Mouse (Mus musculus): ENCODE data around the gene F830045P16Rik. TPM values are rescaled to one million over a fixed set of nuclear protein-coding genes. Genes with fewer than 3 reads are reported as not detected.

Gene F830045P16Rik
- polyA plus RNA-seq, 1 experiment: not detected

DNA sequence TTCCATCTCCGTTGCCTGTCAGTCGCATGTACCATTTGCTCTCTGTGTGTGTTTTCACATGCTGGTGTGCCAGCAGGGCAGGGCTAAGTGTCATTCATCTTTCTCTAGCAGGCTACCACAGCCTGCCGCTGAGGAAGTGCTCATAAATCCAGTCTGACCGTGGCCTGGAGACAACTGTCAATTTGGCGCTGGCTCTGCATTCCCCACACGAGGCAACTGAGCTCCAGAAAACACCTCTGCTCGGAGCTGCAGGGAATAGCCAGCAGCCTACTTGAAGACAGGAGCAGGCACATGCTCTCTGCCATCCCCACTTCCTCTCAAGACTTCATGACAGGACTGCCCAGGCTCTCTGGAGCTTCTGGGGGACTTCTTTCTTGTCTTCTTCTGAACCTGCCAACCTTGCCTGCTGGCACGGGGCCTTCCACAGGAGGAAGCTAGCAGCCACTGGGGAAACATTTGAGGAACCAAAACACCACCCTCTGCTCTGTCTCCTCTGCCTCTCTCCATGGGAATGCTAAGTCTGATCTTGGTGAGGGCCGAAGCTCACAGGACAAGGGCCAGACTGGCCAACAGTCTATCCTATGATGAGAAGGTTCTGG, 13.2 kb upstream of the F830045P16Rik start:
- no peak overlapping the region for H3K4me3 ChIP-seq (replicated peaks; ENCODE audit: extremely low read depth, low read depth, low read length)
- no peak for DNase-seq
- H3K4me1 ChIP-seq (ENCODE audit: control insufficient read depth, insufficient read depth, low read length): no peaks in the 10 kb centered on the region
- TF ChIP-seq POLR2A (IDR thresholded peaks at IDR 0.05; ENCODE audit: borderline replicate concordance, extremely low read depth, low read depth, low read length): no peak
- no peak for TF ChIP-seq CTCF (IDR thresholded peaks at IDR 0.05; ENCODE audit: insufficient read depth, low read length)
- WGBS: 34% methylated on average over 9 of the region's 9 CpGs

DNA sequence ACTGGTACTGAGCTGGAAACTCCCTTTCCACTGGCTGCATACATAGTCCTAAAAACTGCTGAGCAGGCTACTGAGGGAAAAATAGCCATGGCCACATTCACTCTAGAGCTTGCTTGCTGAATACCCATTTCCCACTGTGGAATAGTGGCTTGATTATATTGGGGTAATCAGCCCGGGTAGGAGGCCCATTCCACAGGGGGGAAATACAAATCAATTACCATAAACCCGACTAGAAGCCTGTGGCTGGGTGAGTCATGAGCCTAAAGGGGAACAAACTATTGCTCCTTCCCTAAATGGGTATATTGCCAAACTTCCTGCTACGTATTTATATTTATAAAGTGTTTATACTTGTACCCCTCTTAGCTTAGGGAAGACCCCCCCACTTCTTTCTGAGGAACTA, 10.4 kb upstream of the F830045P16Rik start:
- WGBS: 38% methylated on average over 3 of the region's 3 CpGs
- Histone ChIP-seq H3K4me1 (ENCODE audit: control insufficient read depth, insufficient read depth, low read length) (no peaks in the 10 kb centered on the region), H3K4me3 (replicated peaks; ENCODE audit: extremely low read depth, low read depth, low read length) (no peak overlapping the region)
- no peak for TF ChIP-seq CTCF (IDR thresholded peaks at IDR 0.05; ENCODE audit: insufficient read depth, low read length)
- no peak for TF ChIP-seq POLR2A (IDR thresholded peaks at IDR 0.05; ENCODE audit: borderline replicate concordance, extremely low read depth, low read depth, low read length)
- DNase-seq: no peak

DNA sequence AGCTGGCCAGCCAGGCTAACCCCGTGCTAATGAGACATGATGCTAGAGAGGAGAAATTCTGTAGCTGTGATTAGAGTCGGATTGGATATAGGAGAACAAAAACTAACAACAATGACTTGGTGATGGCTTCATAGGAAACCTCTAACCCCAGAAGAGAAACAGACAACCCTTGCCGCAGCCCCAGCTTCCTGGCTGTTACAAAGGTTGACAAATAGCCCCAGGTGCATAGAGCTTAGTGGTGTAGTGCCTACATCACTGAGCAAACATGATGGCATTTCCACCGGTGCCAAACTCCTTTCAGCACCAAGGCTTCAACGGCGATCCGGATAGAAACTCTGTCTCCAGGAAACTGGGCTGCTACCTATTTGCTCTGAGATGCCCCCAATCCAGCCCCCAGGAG, 9.2 kb upstream of the F830045P16Rik start:
- TF ChIP-seq CTCF (IDR thresholded peaks at IDR 0.05; ENCODE audit: insufficient read depth, low read length) (no peak), POLR2A (IDR thresholded peaks at IDR 0.05; ENCODE audit: borderline replicate concordance, extremely low read depth, low read depth, low read length) (no peak)
- 62% methylated on average over 7 of the region's 7 CpGs for WGBS
- no peak overlapping the region for H3K4me3 ChIP-seq (replicated peaks; ENCODE audit: extremely low read depth, low read depth, low read length)
- no peaks in the 10 kb centered on the region for H3K4me1 ChIP-seq (ENCODE audit: control insufficient read depth, insufficient read depth, low read length)
- no peak for DNase-seq

DNA sequence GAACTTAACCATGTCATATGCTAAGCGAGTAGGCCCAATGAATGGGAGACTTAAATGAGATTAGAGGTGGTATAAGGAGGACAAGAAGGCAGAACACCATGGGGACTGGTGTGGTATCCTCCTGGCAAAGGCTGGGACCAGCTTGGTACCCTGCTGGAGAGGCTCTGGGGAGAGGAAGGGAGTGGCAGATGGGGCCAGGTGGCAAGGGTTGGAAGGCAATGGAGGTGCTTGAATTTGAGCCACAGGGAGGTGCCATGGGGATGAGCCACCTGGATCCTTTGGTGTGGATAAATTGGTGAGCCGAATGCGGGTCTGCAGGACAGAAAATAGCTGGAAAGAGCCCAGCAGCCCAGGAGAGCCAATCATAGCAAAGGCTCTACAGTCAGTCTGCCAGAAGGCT, 8.5 kb upstream of the F830045P16Rik start:
- Histone ChIP-seq H3K4me3 (replicated peaks; ENCODE audit: extremely low read depth, low read depth, low read length) (no peak overlapping the region), H3K4me1 (ENCODE audit: control insufficient read depth, insufficient read depth, low read length) (no peaks in the 10 kb centered on the region)
- TF ChIP-seq POLR2A (IDR thresholded peaks at IDR 0.05; ENCODE audit: borderline replicate concordance, extremely low read depth, low read depth, low read length): no peak
- TF ChIP-seq CTCF (IDR thresholded peaks at IDR 0.05; ENCODE audit: insufficient read depth, low read length): no peak
- 66% methylated on average over 3 of the region's 3 CpGs for WGBS
- no peak for DNase-seq

DNA sequence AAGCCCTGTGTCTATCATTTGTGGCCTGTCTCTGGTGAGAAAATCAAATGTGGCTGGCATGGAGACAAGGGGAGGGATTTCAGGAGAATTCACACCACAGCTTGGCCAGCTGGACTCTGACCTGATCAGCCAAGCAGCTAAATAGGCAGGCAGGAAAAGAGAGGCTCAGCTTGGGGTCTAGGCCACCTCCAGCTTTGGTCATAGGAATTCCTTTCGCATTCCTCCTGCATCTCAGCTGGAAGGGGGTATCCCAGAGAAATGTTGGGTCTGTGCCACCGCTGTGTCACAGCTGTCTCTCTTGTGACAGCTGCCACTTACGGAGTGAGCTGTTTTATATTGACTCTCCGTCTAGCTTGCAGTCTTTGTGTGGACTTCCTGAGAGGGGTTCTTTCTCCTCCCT, 8.0 kb upstream of the F830045P16Rik start:
- WGBS: 56% methylated on average over 4 of the region's 4 CpGs
- no peak for DNase-seq
- no peaks in the 10 kb centered on the region for H3K4me1 ChIP-seq (ENCODE audit: control insufficient read depth, insufficient read depth, low read length)
- H3K4me3 ChIP-seq (replicated peaks; ENCODE audit: extremely low read depth, low read depth, low read length): no peak overlapping the region
- TF ChIP-seq POLR2A (IDR thresholded peaks at IDR 0.05; ENCODE audit: borderline replicate concordance, extremely low read depth, low read depth, low read length): no peak
- no peak for TF ChIP-seq CTCF (IDR thresholded peaks at IDR 0.05; ENCODE audit: insufficient read depth, low read length)

DNA sequence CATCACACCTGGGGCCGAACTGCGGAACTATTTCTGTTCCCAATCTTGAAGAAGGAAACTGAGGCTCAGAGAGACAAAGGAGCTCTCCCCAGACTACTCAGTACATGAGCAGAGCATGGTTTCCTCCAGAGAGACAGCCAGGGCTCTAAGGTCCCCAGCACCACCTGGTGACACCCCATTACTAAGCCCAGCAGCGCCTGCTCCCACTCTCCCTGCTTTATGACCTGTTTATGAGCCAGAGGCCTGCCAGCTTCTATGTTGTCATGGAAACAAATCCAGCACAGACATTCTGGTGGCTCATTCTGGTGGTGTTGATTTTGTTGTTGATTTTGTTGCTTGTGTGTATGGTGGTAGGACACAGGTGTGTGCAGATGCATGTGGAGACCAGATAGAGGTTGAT, 3.6 kb upstream of the F830045P16Rik start:
- H3K4me3 ChIP-seq (replicated peaks; ENCODE audit: extremely low read depth, low read depth, low read length): no peak overlapping the region
- TF ChIP-seq CTCF (IDR thresholded peaks at IDR 0.05; ENCODE audit: insufficient read depth, low read length) (no peak), POLR2A (IDR thresholded peaks at IDR 0.05; ENCODE audit: borderline replicate concordance, extremely low read depth, low read depth, low read length) (no peak)
- no peak for DNase-seq
- no peaks in the 10 kb centered on the region for H3K4me1 ChIP-seq (ENCODE audit: control insufficient read depth, insufficient read depth, low read length)
- 90% methylated on average over 3 of the region's 3 CpGs for WGBS

DNA sequence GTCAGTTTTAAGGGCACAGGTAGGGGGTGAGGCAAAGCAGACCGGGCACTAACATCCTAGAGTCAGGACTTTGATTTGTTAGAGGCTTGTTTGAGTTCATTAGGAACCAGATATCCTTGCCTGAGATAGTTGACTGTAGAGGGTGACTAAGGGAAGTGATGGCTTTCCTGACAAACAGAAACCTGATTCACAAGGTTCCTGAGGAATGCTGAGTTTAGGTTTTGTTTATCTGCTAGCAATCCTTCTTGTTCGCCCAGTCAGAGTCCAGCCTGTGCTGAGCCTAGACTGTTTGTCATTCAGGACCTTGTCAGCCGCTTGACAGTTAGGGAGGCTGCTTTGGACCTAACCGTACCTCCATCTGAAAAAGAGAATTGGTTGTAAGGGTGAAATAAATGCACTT, 2.8 kb upstream of the F830045P16Rik start:
- Histone ChIP-seq H3K4me1 (ENCODE audit: control insufficient read depth, insufficient read depth, low read length) (no peaks in the 10 kb centered on the region), H3K4me3 (replicated peaks; ENCODE audit: extremely low read depth, low read depth, low read length) (no peak overlapping the region)
- TF ChIP-seq CTCF (IDR thresholded peaks at IDR 0.05; ENCODE audit: insufficient read depth, low read length): no peak
- TF ChIP-seq POLR2A (IDR thresholded peaks at IDR 0.05; ENCODE audit: borderline replicate concordance, extremely low read depth, low read depth, low read length): no peak
- 32% methylated on average over 4 of the region's 4 CpGs for WGBS
- DNase-seq: no peak

DNA sequence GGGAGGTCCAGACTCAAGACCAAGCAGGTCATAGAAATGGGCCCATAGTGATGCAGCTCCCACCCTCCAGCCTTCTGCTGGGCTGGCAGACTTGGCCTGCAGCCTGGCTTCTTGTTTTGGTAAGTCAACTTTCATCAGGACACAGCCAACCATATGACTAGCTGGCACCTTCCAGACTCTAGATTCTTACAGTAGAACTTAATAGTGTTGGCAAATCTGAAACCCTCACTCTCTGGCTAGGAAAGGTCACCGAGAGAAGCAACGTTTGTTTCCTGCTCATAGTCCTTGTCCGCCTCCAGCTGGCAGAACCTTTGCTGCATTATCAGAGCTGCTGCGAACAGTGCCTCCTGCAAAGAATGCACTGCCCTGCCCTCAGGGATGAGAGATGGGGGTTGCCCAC, 1.5 kb upstream of the F830045P16Rik start:
- no peaks in the 10 kb centered on the region for H3K4me1 ChIP-seq (ENCODE audit: control insufficient read depth, insufficient read depth, low read length)
- TF ChIP-seq POLR2A (IDR thresholded peaks at IDR 0.05; ENCODE audit: borderline replicate concordance, extremely low read depth, low read depth, low read length): no peak
- no peak for TF ChIP-seq CTCF (IDR thresholded peaks at IDR 0.05; ENCODE audit: insufficient read depth, low read length)
- H3K4me3 ChIP-seq (replicated peaks; ENCODE audit: extremely low read depth, low read depth, low read length): no peak overlapping the region
- no peak for DNase-seq
- WGBS: 69% methylated on average over 4 of the region's 4 CpGs

DNA sequence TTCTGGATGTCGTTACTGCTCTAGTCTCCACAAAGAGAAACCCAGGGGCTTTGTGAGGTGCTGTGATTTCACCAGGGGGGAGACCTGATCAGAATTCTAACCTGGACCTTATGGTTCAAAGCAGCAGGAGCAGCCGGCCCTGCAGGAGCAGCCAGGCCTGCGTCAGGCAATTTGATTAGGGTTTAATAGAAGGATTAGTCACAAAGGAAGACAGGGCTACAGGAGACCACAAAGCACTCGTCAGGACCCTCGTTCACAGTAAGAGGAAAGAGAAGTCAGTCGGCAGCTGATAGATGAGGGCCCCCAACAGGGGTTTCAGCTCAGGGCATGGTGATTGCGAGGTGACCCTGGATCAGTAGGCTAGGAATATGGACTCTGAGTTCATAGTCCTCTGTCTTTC, 958 bp upstream of the F830045P16Rik start:
- TF ChIP-seq CTCF (IDR thresholded peaks at IDR 0.05; ENCODE audit: insufficient read depth, low read length): no peak
- no peak for TF ChIP-seq POLR2A (IDR thresholded peaks at IDR 0.05; ENCODE audit: borderline replicate concordance, extremely low read depth, low read depth, low read length)
- no peak overlapping the region for H3K4me3 ChIP-seq (replicated peaks; ENCODE audit: extremely low read depth, low read depth, low read length)
- no peak for DNase-seq
- 65% methylated on average over 7 of the region's 7 CpGs for WGBS
- H3K4me1 ChIP-seq (ENCODE audit: control insufficient read depth, insufficient read depth, low read length): no peaks in the 10 kb centered on the region

DNA sequence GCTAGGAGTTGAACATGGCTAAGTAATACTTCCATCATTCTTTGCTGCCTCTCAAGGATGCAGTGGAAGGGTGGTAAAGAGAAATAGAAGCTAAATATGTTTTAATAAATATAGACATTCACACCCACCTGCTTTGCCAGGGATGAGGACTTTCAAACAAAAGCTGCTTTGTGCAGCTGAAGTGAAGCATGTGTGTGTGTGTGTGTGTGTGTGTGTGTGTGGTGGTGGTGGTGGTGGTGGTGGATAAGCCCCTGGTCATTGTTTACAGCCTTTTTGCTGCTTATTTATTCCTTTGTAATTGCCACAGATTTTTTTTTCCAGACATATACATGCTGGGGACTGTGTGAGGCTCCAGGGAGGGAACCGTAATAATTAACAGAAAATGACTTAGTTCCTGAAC, 524 bp upstream of the F830045P16Rik start:
- WGBS: 82% methylated on average over 1 of the region's 1 CpGs
- no peak for DNase-seq
- TF ChIP-seq POLR2A (IDR thresholded peaks at IDR 0.05; ENCODE audit: borderline replicate concordance, extremely low read depth, low read depth, low read length) (no peak), CTCF (IDR thresholded peaks at IDR 0.05; ENCODE audit: insufficient read depth, low read length) (no peak)
- Histone ChIP-seq H3K4me3 (replicated peaks; ENCODE audit: extremely low read depth, low read depth, low read length) (no peak overlapping the region), H3K4me1 (ENCODE audit: control insufficient read depth, insufficient read depth, low read length) (no peaks in the 10 kb centered on the region)
